Mouse (Mus musculus) forebrain, embryonic 12.5 days (tissue): ENCODE results near the gene Htr1f. TPM values are rescaled to one million over a fixed set of nuclear protein-coding genes. Genes with fewer than 3 reads are reported as not detected.

ENCODE experiments used
- ATAC-seq: fragments of 200-750 bp; cut with Nextera tagmentation; 2 replicates; pipeline ENCODE4 v1.8.0; 2017; ENCODE audit warnings: moderate TSS enrichment; ENCODE audit not compliant: low FRiP score
- H3K27ac ChIP-seq: fragments of 300-500 bp; sonication (generic); 2 replicates; pipeline ENCODE4 v1.5.1; 2016; ENCODE audit warnings: mild to moderate bottlenecking
- H3K27me3 ChIP-seq: fragments of 300-500 bp; sonication (generic); 2 replicates; pipeline ENCODE4 v1.6.1; 2016; ENCODE audit warnings: mild to moderate bottlenecking
- H3K36me3 ChIP-seq: fragments of 300-500 bp; sonication (generic); replicated peaks from 2 replicates; pipeline ENCODE4 v1.6.1; 2016; ENCODE audit warnings: mild to moderate bottlenecking
- H3K4me1 ChIP-seq: fragments of 300-500 bp; sonication (generic); 2 replicates; pipeline ENCODE4 v1.6.1; 2016
- H3K4me2 ChIP-seq: fragments of 300-500 bp; sonication (generic); 2 replicates; pipeline ENCODE4 v1.6.1; 2016; ENCODE audit warnings: mild to moderate bottlenecking, moderate library complexity
- H3K4me3 ChIP-seq: fragments of 300-500 bp; sonication (generic); replicated peaks from 2 replicates; pipeline ENCODE4 v1.5.1; 2016; ENCODE audit warnings: mild to moderate bottlenecking
- H3K9ac ChIP-seq: fragments of 300-500 bp; sonication (generic); 2 replicates; pipeline ENCODE4 v1.6.1; 2016; ENCODE audit warnings: mild to moderate bottlenecking
- H3K9me3 ChIP-seq: fragments of 300-500 bp; sonication (generic); 2 replicates; pipeline ENCODE4 v1.6.1; 2016
- WGBS: fragments of 180-500 bp; shearing (Covaris S2); methylation state at CpG from one replicate; pipeline ENCODE4 v1.1.7; 2016; 5-methylcytosine and 5-hydroxymethylcytosine counted together
- polyA plus RNA-seq: library from polyadenylated mRNA; unstranded; fragments of >200 nt; fragmentation: Nextera tagmentation; extraction: Ambion mirVana; gene quantifications from 2 replicates; pipeline ENCODE4 v1.2.1, GENCODE M21; 2016

The Htr1f gene
- polyA plus RNA-seq, 1 experiment from 2014 or later = 0.17 TPM

- no peaks in the 10 kb centered on the region for H3K27me3 ChIP-seq
- 87% methylated on average over 1 of the region's 1 CpGs for WGBS
- H3K27ac ChIP-seq = no peak overlapping the region
- no peak overlapping the region for H3K9ac ChIP-seq
- H3K36me3 ChIP-seq = no peaks in the 10 kb centered on the region
- ATAC-seq = no peak
- H3K4me1 ChIP-seq = no peaks in the 10 kb centered on the region
- no peak overlapping the region for H3K4me3 ChIP-seq
- H3K9me3 ChIP-seq = no peaks in the 10 kb centered on the region
- no peak overlapping the region for H3K4me2 ChIP-seq
Measured at GRCm38 (mm10) chr16:64934793-64935192, 170.9 kb downstream of the Htr1f start.

DNA sequence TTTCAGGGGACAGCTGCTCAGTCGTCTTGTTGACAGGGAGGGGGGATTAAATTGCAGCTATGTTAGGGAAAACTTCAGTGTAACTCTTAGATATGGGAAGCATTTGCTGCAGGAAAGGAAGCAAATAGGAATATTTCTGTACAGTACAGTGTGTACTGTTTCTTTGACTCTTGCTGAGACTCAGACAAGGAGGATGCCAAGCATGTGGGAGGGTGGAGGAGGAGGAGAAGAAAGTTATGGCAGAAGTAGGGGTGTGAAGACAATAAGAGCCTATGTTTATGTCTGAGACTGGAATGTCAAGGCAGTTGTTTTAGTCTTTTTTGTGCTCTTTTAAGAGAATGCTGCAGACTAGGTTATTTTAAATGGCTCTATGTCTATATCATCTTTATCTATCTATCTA, 171.6 kb downstream of the Htr1f start:
- WGBS = 69% methylated on average over 1 of the region's 1 CpGs
- no peaks in the 10 kb centered on the region for H3K9me3 ChIP-seq
- no peak overlapping the region for H3K9ac ChIP-seq
- no peaks in the 10 kb centered on the region for H3K36me3 ChIP-seq
- no peak overlapping the region for H3K27ac ChIP-seq
- no peaks in the 10 kb centered on the region for H3K4me1 ChIP-seq
- H3K4me3 ChIP-seq = no peak overlapping the region
- ATAC-seq = no peak
- H3K27me3 ChIP-seq = no peaks in the 10 kb centered on the region
- no peak overlapping the region for H3K4me2 ChIP-seq

GRCm38 (mm10) chr16:64923500-64923899, 182.2 kb downstream of the Htr1f start:
- Histone ChIP-seq H3K4me2 (no peak overlapping the region), H3K27me3 (no peaks in the 10 kb centered on the region), H3K4me1 (no peaks in the 10 kb centered on the region), H3K9ac (no peak overlapping the region), H3K9me3 (no peaks in the 10 kb centered on the region), H3K36me3 (no peaks in the 10 kb centered on the region), H3K4me3 (no peak overlapping the region), H3K27ac (no peak overlapping the region)
- no peak for ATAC-seq
- WGBS = 62% methylated on average over 9 of the region's 9 CpGs

DNA sequence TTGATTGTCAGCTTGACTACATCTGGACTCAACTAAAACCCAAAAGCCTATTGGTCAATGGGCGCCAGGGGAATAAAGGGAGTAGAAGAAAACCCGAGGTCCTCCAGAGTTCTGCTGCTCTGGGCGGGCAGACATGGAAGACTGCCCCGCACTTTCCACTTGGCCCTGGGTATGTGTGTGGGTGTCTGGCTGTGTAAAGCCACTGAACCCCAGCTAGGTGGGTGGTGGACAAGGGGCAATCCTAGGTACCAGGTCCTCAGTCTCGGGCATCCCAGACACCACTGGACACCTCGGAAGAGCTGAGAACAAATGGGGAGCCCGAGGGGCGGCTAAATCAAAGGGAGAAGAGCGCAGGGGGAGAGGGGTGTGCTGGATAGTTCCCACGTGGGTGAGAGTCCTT, 196.9 kb downstream of the Htr1f start:
- H3K9ac ChIP-seq = no peak overlapping the region
- no peaks in the 10 kb centered on the region for H3K9me3 ChIP-seq
- WGBS = 79% methylated on average over 10 of the region's 10 CpGs
- no peaks in the 10 kb centered on the region for H3K4me1 ChIP-seq
- no peak for ATAC-seq
- H3K36me3 ChIP-seq = no peaks in the 10 kb centered on the region
- H3K4me3 ChIP-seq = no peak overlapping the region
- no peak overlapping the region for H3K4me2 ChIP-seq
- H3K27ac ChIP-seq = no peak overlapping the region
- H3K27me3 ChIP-seq = no peaks in the 10 kb centered on the region

DNA sequence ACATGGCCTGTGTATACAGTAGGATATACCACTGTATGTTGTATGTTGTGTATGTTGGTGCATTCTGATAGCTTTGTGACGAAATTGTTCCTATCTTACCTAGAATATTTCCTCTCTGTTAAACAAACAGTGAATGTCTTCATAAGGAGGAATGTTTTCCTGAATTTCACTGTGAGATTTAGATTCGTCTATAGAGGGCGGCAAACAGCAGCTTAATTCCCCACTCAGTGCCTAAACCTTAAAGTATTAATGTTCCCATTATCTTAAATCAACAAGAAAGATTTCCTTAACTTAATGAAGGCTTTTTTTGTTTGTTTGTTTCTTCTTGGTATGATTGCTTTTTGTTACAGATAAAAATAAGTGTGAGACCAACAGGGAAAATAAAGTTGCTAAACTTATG, 198.5 kb downstream of the Htr1f start:
- Histone ChIP-seq H3K27me3 (no peaks in the 10 kb centered on the region), H3K4me1 (no peaks in the 10 kb centered on the region), H3K9me3 (no peaks in the 10 kb centered on the region), H3K27ac (no peak overlapping the region), H3K4me3 (no peak overlapping the region), H3K36me3 (no peaks in the 10 kb centered on the region), H3K4me2 (no peak overlapping the region), H3K9ac (no peak overlapping the region)
- ATAC-seq = no peak
- WGBS = 36% methylated on average over 3 of the region's 3 CpGs

GRCm38 (mm10) chr16:64903328-64903727, 202.3 kb downstream of the Htr1f start:
- Histone ChIP-seq H3K4me3 (no peak overlapping the region), H3K4me2 (no peak overlapping the region), H3K9me3 (no peaks in the 10 kb centered on the region), H3K27ac (no peak overlapping the region), H3K9ac (no peak overlapping the region), H3K36me3 (no peaks in the 10 kb centered on the region), H3K4me1 (no peaks in the 10 kb centered on the region), H3K27me3 (no peaks in the 10 kb centered on the region)
- no peak for ATAC-seq
- WGBS = 71% methylated on average over 2 of the region's 2 CpGs

DNA sequence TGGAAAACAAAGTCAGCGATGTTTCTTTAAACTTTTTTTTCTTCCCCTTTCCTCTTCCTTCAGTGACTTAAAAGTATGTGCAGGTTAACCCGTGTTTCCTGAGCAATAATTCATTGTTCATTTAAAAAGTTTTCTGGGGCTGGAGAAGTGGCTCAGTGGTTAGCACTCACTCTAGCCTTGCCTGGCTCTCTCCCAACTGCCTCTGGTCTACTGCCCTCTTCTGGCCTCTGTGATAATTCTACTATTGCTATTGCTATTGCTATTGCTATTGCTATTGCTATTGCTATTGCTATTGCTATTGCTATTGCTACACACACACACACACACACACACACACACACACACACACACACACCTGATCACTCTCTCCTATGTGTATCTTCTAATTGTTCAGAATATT, 206.6 kb downstream of the Htr1f start:
- WGBS = 74% methylated on average over 2 of the region's 2 CpGs
- ATAC-seq = no peak
- Histone ChIP-seq H3K27me3 (no peaks in the 10 kb centered on the region), H3K4me1 (no peaks in the 10 kb centered on the region), H3K27ac (no peak overlapping the region), H3K4me2 (no peak overlapping the region), H3K9ac (no peak overlapping the region), H3K36me3 (no peaks in the 10 kb centered on the region), H3K9me3 (no peaks in the 10 kb centered on the region), H3K4me3 (no peak overlapping the region)

DNA sequence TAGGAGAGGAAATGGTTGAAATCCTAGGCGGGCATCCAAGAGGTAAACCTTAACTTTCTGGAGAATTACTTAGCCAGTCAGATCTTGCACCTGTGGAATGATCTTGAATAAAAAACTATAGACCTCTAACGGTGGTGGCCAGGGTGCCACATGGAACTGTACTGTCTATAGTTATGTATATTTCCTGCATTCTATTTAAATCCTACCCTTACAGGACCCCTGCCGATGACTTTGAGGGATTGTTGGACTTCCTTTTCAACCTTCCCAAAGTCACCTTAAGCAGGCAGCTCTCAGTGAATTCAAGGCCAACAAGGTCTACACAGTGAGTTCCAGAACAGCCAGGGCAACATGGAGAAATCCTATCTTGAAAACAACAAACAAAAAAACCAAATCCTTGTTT, 216.2 kb downstream of the Htr1f start:
- H3K27me3 ChIP-seq = no peaks in the 10 kb centered on the region
- no peak overlapping the region for H3K27ac ChIP-seq
- H3K4me1 ChIP-seq = peaks cover 2% of the 10 kb centered on the region
- H3K9ac ChIP-seq = no peak overlapping the region
- no peak overlapping the region for H3K4me2 ChIP-seq
- ATAC-seq = no peak
- WGBS = 92% methylated on average over 3 of the region's 3 CpGs
- H3K36me3 ChIP-seq = no peaks in the 10 kb centered on the region
- H3K4me3 ChIP-seq = no peak overlapping the region
- H3K9me3 ChIP-seq = peaks cover 6% of the 10 kb centered on the region; the same call in 1 of the 2 replicates

GRCm38 (mm10) chr16:64885547-64885946, 220.1 kb downstream of the Htr1f start:
- Histone ChIP-seq H3K9me3 (peaks cover 6% of the 10 kb centered on the region; the same call in 1 of the 2 replicates), H3K27ac (no peak overlapping the region)
- ATAC-seq = no peak

GRCm38 (mm10) chr16:64885142-64885541, 220.5 kb downstream of the Htr1f start:
- H3K4me1 ChIP-seq = peaks cover 4% of the 10 kb centered on the region
- H3K4me3 ChIP-seq = no peak overlapping the region
- 36% methylated on average over 3 of the region's 3 CpGs for WGBS
- ATAC-seq = no peak
- no peaks in the 10 kb centered on the region for H3K36me3 ChIP-seq
- no peak overlapping the region for H3K27ac ChIP-seq
- no peak overlapping the region for H3K4me2 ChIP-seq
- no peaks in the 10 kb centered on the region for H3K27me3 ChIP-seq
- H3K9me3 ChIP-seq = peaks cover 6% of the 10 kb centered on the region; the same call in 1 of the 2 replicates
- H3K9ac ChIP-seq = no peak overlapping the region

More at GRCm38 (mm10) chr16:64885547-64885946, 220.1 kb downstream of the Htr1f start:
- H3K27me3 ChIP-seq = no peaks in the 10 kb centered on the region
- WGBS = 50% methylated on average over 4 of the region's 4 CpGs
- no peak overlapping the region for H3K9ac ChIP-seq
- H3K4me2 ChIP-seq = no peak overlapping the region
- H3K36me3 ChIP-seq = no peaks in the 10 kb centered on the region
- H3K4me3 ChIP-seq = no peak overlapping the region
- peaks cover 4% of the 10 kb centered on the region for H3K4me1 ChIP-seq

DNA sequence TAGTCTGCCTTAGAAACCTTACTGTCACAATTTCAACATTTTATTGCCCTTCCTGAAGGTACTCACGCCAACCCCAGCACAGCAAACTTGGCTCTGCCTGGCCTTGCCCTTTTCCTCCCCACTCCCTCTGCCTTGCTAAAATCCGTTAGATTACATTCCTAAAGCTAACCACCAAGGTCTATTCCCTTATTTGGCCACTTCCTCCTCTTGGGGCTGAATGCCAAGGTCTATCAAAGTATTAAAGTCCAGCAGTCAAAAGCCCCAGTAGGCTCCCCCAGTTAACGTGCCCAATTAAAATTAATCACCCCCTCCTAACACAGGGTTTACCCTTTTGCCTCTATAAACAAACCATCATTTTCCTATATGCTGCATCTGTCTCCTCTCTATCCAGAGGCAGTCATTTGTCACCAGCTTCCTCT, 221.2 kb downstream of the Htr1f start:
- 42% methylated on average over 3 of the region's 3 CpGs for WGBS
- peaks cover 6% of the 10 kb centered on the region; the same call in 1 of the 2 replicates for H3K9me3 ChIP-seq
- H3K9ac ChIP-seq = no peak overlapping the region
- H3K4me2 ChIP-seq = no peak overlapping the region
- H3K4me1 ChIP-seq = peaks cover 4% of the 10 kb centered on the region
- H3K36me3 ChIP-seq = no peaks in the 10 kb centered on the region
- H3K27ac ChIP-seq = no peak overlapping the region
- no peak for ATAC-seq
- no peaks in the 10 kb centered on the region for H3K27me3 ChIP-seq
- no peak overlapping the region for H3K4me3 ChIP-seq

DNA sequence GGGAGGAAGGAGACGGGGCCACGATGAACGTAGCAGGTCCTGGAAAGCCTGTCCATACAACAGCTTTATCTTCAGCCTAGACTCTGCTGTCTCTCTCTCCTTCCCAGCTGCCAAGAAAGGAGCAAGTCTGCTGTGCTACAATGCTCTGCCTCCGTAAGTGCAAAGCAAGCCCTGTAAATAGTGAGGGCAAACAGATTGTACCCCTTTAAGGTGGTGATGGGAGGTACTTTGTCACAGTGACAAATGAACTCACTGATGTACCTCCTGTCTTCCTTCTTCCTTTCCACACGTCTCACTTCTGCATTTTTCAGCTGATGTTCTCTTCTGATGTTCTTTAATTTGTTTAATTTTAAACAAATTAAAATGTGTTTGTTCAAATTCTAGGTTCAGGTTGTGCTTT, 221.8 kb downstream of the Htr1f start:
- H3K9me3 ChIP-seq = peaks cover 5% of the 10 kb centered on the region; the same call in 1 of the 2 replicates
- H3K27me3 ChIP-seq = no peaks in the 10 kb centered on the region
- no peaks in the 10 kb centered on the region for H3K36me3 ChIP-seq
- WGBS = 70% methylated on average over 5 of the region's 5 CpGs
- H3K9ac ChIP-seq = no peak overlapping the region
- H3K4me3 ChIP-seq = no peak overlapping the region
- peaks cover 4% of the 10 kb centered on the region for H3K4me1 ChIP-seq
- no peak overlapping the region for H3K4me2 ChIP-seq
- H3K27ac ChIP-seq = no peak overlapping the region
- no peak for ATAC-seq

- Histone ChIP-seq H3K27me3 (no peaks in the 10 kb centered on the region), H3K4me1 (peaks cover 4% of the 10 kb centered on the region), H3K36me3 (no peaks in the 10 kb centered on the region), H3K4me2 (no peak overlapping the region), H3K9ac (no peak overlapping the region), H3K9me3 (no peaks in the 10 kb centered on the region), H3K4me3 (no peak overlapping the region), H3K27ac (no peak overlapping the region)
- no peak for ATAC-seq
- WGBS = 77% methylated on average over 2 of the region's 2 CpGs
Measured at GRCm38 (mm10) chr16:64881442-64881841, 224.2 kb downstream of the Htr1f start.
